Mouse (Mus musculus) testis, postnatal 14 days (tissue): ENCODE measurements around the gene Hamp.

Source experiments
- DNase-seq: peaks from one replicate; pipeline ENCODE4 v3.0.0; 2021; ENCODE audit warnings: low spot score

Gene Hamp

GRCm38 (mm10) chr7:30943909-30944635 lies at the start of gene Hamp:
Gene Hamp (minus strand): TSS chr7:30944032.
- DNase-seq, result no peak

- no peak for DNase-seq
Measured at GRCm38 (mm10) chr7:30992148-30992547, 48.3 kb upstream of the Hamp start.

- DNase-seq, result peak; percentile 46
Measured at GRCm38 (mm10) chr7:30988519-30989162, 44.8 kb upstream of the Hamp start.

GRCm38 (mm10) chr7:30985357-30985756 lies 41.5 kb upstream of the Hamp start:
- DNase-seq, result no peak

- no peak for DNase-seq
Measured at GRCm38 (mm10) chr7:30981703-30982102, 37.9 kb upstream of the Hamp start.

GRCm38 (mm10) chr7:30973501-30974289 lies 29.9 kb upstream of the Hamp start, which contains the start of gene Fam187b:
Gene Fam187b (plus strand): TSS chr7:30973790.
- DNase-seq, result peak; percentile 85

GRCm38 (mm10) chr7:30973251-30973500 lies 29.3 kb upstream of the Hamp start, which contains the start of gene Lsr:
Gene Lsr (minus strand): TSS chr7:30973464.
- peak; percentile 71 for DNase-seq

- no peak for DNase-seq
Measured at GRCm38 (mm10) chr7:30972426-30973250, 28.8 kb upstream of the Hamp start.

GRCm38 (mm10) chr7:30971901-30972300 lies 28.1 kb upstream of the Hamp start:
- DNase-seq, result no peak

- DNase-seq, result no peak
Measured at GRCm38 (mm10) chr7:30969174-30969573, 25.3 kb upstream of the Hamp start.

- peak; percentile 84 for DNase-seq
Measured at GRCm38 (mm10) chr7:30968611-30969010, 24.8 kb upstream of the Hamp start.

GRCm38 (mm10) chr7:30966657-30967056 lies 22.8 kb upstream of the Hamp start:
- DNase-seq, result peak; percentile 59

GRCm38 (mm10) chr7:30965677-30966076 lies 21.8 kb upstream of the Hamp start:
- DNase-seq, result no peak

- no peak for DNase-seq
Measured at GRCm38 (mm10) chr7:30964366-30964765, 20.5 kb upstream of the Hamp start.

GRCm38 (mm10) chr7:30962862-30963261 lies 19.0 kb upstream of the Hamp start:
- DNase-seq, result no peak

- no peak for DNase-seq
Measured at GRCm38 (mm10) chr7:30959786-30960349, 16.0 kb upstream of the Hamp start.

- DNase-seq, result no peak
Measured at GRCm38 (mm10) chr7:30958866-30959487, 15.1 kb upstream of the Hamp start.

GRCm38 (mm10) chr7:30958109-30958865 lies 14.5 kb upstream of the Hamp start:
- DNase-seq, result peak; percentile 31

- DNase-seq, result peak; percentile 90
Measured at GRCm38 (mm10) chr7:30957367-30957783, 13.5 kb upstream of the Hamp start.

- peak; percentile 86 for DNase-seq
Measured at GRCm38 (mm10) chr7:30956756-30957366, 13.0 kb upstream of the Hamp start, which contains the start of gene Usf2. Gene Usf2 (minus strand): TSS chr7:30956803.
